Mouse (Mus musculus) ovary, adult 18-20 months (tissue): ENCODE results near the gene 1600014C23Rik.

ENCODE experiments used
- DNase-seq: peaks from one replicate; pipeline ENCODE4 v3.0.0; 2022; ENCODE audit warnings: low spot score, mixed read lengths

The 1600014C23Rik gene

DNA sequence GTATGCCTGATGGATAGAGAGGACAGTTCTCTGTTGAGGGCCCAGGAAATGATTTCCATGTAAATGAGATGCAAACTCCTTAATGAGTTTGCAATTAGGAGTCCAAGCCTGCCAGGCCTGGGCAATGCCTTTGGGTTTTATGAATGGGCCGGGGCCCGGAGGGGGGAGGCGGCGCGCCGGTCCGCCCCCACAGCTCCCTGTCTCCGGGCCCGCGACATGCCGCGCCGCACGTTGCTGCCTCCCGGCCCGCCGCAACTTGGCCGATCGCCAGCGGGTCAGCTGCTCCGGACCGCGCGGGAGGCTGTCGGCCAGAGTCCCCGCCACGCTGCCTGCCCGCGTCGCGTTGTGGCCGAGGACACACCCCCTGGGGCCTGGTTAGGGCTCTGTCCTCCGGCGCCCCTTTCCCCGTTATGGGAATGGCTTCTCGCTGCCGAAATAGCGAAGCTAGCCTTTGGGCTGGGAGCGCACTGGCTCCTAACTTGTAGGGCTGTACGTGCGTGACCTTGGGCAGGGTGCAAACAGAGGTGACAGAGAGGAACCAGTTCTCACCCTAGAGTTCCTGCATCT is at the start of gene 1600014C23Rik:
1600014C23Rik (minus strand) TSS at position 110 of the 567 bp plus-strand sequence.
- DNase-seq: peak; percentile 37

DNA sequence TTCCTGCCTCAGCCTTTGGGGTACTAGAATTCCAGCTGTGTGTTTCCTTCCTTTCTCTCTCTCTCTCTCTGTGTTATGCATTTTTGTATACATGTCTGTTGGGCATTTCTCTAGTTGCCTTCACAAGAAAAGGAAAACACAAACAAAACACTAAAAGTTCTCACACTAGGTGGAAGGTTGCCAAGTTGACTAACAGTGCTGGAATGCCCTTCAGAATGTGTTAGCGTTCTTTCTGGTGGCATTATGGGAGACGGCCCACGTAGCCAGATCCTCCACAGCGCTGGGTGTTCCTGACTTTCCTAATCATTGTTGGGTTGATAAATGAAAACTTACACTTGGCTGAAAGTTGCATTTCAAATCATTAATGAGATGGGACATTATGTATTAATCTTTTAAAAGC is 44.8 kb upstream of the 1600014C23Rik start:
- no peak for DNase-seq

DNA sequence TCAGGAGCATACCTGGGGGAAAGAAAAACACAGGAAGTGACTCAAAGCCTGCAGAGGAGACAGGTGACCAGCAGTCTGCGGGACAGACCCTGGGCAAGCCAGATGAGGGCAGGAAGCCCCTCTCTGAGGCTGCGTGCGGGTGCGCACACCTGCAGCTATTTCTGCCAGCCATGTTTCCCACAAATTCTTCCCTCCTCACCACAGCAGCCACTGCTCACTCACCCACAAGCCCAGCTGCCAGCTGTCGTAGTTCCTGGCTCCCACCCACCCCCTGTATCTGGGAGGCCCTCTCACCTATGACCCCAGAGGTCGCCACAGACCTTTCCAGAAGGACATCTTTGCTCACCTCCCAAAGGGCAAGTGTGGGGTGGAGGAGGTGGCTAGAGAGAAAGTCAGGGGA is 43.8 kb upstream of the 1600014C23Rik start:
- DNase-seq: no peak

DNA sequence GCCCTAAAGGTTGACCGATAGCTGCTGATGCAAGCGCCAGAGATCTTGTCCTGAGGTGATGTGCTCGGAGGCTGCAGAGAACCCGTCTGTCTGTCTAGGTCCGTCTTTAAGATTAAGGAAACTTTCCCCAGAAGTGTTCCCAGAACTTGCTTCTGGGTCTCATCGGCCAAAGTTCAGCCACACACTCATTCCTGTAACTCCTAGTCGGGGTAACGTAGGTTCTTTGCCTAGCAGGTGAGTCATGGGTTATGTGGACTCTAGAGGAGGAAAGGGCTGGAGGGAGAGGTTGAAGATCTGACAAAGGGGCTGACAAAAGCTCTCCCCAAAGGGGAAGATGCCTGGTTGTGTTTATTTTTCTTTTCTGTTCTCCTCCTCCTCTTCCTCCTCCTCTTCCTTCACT is 42.5 kb upstream of the 1600014C23Rik start:
- DNase-seq: no peak

DNA sequence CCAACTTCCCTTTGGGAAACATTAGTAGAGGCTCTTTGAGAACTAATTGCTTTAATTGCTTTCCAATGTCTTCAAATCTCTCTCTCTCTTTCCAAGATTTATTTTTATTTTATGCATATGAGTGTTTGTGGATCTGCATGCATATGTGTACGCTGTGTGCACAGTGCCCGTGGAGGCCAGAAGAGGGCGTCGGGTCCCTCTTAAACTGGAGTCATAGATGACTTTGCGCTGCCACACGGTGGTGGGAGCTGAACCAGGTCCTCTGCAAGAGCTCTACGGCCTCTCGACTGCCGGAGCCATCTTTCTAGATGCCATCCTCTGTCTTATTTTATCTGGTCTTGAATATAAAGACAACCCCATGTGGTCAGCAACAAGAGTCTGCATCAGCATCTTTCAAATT is 41.8 kb upstream of the 1600014C23Rik start:
- DNase-seq: no peak

DNA sequence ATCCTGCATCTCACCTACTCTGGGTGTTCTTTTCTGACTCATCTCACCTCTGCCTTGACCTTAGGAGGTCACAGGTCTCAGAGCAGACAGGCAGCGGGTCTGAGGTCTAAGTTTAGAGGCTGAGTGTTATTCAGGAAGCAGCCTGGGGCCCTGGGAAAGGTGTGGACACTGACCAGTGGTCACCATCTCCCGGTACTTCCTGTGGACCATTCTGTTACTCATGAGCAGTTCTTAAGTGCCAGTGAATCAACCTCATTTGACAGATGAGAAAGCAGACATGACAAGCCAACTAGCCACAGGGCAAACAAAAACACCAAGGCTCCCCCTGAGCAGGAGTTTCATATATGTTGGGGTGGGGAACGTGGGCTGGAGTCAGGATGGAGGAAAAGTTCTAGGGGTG is 38.9 kb upstream of the 1600014C23Rik start:
- no peak for DNase-seq

DNA sequence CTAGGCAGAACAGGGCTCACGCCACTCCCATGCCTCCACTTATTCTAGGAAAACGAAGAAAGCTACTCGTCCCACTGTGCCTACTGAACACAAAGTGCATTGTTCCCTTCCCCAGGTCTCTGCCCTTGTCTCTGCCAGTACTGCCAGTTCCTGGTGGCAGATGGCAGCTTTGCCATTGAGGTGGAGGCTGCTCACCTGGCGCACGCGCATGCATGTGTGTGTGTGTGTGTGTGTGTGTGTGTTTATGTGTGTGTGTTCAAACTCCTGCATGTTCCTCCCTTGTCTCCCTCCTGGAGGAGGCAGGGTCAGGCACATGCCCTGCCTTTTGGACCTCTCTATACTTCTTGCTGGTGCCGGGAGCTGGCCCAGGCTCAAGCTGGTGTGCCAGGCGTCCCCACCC is 38.5 kb upstream of the 1600014C23Rik start:
- no peak for DNase-seq

DNA sequence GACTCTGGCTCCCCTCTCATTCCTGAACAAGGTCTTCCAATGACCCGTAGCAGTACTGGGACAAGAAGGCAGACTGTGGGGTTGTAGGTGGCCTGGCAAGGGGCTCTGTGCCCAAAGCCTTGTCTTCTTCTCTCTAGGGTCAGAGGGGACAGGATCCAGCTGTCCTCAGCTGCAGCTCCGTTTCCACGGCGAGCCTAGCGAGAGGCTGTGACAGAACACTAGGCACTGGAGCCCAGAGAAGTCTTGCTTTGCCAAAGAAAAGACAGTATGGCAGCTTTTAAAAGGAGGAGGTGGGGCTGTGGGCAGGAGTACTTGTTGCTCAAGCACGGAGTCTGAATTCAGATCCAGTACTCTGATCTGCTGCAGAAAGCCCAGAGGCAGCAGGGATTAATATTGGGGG is 36.8 kb upstream of the 1600014C23Rik start:
- no peak for DNase-seq

DNA sequence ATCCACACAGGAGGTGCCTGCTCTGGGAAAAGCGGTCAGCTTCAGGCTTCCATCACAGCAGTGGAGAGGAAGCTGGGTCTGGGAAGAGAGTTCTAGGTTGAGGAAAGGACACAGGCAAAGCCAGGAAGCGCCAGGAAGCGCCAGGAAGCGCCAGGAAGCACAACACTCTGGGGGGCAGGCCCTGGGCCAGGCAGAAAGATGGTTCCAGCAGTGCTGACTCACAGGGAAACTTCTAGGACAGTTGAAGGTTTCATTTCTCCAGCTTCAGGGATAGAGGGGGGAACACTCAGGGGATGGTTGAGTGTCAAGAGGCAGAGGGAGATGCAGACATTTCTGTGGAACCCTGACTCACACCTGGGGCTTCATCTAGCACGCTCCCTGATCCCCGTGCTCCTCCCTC is 36.2 kb upstream of the 1600014C23Rik start:
- no peak for DNase-seq

DNA sequence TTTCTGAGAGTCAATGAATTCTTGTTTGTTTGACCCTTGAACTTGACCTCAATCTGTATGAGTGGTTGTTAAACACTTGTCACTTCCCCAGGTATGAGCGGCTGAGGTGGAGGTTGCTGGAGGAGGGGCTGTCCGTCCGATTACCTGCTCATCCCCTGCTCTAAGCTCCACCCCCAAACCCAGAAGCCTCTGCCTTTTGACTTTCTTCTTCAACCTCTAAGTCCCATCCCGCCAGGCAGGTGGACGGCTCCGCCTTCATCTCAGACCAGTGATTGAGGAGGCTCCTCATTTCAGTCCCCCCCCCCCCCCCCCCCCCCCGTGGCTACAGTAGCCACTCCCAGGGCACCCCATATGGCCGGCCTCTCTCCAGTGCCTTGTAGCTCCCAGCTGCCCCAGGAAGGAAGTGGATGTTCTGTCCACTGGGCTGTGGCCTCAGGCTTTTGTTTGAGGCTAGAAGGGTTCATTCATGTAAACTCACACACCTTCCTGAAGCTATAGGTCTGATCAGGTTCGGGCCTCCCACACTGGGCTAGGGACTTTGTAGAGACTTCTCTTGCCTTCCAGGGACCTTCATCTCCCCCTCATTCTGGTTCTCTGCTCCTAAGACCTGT is 34.0 kb upstream of the 1600014C23Rik start:
- no peak for DNase-seq

DNA sequence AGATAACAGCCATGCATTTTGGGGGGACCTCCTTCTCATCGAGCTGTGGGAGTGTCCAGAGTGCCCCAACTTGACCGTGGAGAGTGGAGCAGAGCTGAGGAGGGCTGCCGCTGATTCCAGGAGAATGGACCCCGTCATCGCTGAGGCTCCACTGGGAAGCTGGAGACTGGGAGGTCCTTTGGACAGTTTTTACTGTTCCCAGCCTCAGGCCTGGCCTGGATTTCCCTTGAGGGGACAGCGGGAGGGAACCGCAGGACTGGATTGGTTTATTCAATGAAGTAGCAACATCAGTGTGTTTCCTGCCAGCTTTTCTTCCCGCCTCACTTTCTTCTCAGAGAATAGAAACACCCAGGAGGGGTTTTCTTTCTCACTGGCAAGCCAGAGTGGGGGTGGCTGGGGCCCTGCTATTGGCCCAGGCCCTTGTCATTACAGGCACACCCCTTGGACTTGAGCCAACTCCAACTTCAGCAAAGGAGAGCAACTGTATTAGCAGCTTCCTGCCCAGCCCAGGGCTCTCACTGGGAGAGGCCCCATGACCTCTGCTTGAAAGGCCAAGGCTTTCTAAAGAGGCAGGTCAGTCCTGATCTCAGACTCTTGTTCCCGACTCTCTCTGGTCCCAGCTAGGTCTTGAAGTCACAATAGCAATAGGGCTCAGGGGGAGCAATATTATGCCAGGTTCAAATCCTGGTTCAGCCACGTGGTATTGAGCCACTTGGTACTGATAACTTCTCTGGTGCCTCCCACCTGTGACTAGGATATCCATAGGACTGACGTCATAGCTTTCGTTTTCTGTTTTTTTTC is 33.3 kb upstream of the 1600014C23Rik start:
- peak; percentile 72 for DNase-seq

DNA sequence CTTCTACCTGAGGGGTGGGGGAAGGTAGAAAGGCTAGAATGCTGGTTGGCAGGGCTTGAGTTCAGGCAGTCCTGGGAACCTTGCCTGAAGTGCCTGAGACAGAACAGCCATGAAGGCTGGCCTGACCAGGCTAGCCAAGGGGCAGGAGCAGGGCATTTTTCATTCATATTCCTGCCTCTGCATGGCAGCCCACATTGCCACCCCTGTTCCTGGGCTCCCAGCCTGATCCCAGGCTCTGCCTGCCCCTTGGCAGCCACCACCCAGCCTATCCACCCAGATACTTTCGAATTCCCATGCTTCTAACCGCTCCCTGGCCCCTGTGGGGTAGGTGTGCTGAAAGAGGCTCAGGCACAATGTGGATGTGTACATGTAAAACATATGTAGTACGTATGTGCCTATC is 32.3 kb upstream of the 1600014C23Rik start:
- no peak for DNase-seq

DNA sequence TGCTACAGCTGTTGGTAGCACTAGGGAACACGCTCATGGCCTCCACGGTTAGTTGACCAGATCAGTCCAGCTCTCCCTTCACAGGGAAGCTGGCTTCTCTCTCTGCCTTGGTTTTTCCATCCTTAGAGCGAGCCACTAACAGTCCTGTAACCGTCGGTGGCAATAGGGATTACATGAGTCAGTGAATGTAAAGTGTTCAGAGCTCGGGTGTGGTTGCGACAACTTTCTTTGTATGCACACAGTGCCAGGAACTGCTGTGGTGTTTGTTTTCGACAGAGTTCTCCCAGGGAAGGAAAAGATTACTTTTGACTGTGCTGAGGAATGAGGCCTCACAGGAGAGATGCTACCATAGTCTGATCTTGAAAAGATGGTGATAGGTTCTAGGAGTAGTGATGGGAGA is 29.5 kb upstream of the 1600014C23Rik start:
- no peak for DNase-seq

DNA sequence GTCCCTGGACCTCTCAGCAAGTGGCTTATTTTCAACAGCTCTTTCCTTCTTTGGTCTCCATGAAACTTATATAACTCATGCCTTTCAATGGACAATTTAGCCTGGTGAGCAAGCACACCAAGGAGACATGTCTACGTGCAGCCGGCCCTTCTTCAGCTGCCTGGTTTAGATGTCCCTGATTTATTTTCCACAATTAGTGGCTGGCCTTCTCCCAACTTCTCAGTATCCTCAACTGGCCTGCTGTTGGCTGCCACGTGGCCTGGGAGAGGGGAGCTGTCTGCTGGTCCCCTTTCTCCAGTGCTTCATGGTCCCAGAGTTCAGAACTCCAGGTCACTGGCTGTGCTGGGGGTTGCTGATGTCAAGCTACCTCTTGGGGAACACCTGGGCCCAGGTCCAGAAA is 28.3 kb upstream of the 1600014C23Rik start:
- DNase-seq: no peak

DNA sequence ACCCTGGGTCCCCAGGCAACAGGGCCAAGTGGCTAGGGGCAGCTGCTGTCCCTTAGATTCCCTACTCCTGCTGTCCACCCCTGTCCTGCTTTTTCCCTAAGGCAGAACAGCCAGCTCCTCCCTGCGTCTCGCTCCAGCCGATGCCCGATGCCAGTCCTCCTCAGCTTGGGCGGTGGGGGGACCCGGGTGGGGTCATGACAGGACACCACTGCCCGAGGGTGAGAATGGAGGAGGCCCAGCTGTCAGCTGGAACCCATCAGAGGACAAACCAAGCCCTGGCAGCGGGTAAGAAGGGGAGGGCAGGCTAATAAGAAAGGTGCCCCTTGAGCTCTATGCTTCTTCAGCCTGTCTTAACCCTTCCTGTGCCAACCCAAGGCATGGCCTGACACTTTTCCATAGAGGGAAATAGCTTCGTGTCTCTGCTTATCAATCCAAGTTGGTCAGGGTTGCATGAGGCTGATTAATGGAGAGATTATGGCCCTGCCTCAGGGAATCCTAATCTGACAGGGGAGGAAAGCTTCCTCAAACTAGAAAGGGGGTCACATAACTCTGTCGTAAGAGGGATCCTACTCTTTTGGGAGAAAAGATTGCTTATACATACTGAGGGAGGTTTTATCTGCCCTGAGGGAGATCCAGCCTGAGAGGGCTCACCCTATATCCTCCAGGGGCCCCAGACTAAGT is 27.5 kb upstream of the 1600014C23Rik start:
- no peak for DNase-seq

DNA sequence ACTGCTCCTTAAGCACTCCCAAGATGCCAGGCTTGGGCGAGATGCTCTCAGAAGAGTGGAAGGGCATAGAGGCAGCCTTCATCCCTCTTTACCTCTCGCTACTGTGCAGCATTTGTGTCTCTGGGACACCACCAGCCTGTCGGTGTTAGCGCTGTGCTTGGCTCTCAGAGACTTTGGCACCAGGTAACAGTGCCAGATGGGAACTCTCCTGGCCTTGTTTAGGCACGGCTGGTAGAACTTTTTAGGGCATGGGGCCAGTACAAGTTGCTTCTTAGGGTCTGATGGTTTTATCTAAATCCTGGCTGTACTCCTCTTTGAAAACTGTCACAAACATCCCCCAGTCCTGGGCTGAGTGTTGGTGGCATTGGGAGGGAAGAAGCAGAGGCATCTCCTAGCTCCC is 26.1 kb upstream of the 1600014C23Rik start:
- no peak for DNase-seq

DNA sequence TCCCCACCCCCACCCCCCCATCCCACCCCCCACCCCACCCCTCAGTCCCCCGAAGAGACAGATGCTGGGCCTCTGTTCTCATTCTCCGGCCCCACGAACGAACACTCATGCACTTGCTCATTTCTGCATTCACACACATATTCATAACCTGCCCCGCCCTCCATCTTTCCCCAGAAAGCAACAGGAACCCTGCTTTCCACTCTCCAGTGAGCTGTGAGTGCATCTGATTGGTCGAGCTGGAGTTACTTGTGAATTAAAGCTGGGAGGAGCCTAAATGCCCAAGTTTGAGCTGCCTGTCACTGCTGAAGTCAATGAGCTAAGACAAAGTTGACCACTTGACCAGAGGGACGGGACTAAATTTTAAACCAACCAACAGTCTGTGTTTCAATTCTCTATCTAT is 25.2 kb upstream of the 1600014C23Rik start:
- DNase-seq: no peak

DNA sequence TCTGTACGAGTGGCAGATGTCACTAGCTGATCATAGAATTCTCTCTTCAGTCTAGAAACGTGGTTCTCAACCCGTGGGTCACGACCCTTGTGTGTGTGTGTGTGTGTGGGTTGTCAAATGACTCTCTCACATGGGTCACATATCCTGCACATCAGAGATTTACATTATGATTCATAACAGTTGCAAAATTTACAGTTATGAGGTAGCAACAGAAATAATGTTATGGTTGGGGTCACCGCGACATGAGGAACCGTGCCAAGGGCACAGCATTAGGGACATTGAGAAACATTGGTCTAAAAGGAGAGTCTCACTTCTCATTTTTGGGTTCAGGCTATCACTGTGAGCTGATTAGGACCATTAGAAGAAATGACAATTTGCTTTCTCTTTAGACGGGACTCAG is 24.3 kb upstream of the 1600014C23Rik start:
- no peak for DNase-seq

DNA sequence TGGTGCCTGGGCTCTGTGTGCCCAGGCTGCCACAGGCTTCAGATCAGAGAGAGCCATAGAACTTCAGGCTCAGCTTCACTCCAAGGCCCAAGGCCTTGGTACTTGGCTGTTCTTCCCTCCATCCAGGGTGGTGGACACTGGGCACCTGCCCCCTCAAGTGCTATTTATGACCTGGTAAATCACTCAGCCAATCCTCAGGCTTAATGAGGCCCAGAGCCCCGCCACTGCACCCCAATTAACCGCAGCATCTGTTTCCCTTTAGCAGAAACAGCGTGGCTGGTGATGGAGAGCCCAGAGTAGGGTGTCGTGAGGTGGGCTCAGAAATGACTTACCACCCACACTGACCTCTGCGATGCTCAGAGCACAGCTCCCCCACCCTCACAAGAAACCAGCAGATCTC is 23.2 kb upstream of the 1600014C23Rik start:
- no peak for DNase-seq

DNA sequence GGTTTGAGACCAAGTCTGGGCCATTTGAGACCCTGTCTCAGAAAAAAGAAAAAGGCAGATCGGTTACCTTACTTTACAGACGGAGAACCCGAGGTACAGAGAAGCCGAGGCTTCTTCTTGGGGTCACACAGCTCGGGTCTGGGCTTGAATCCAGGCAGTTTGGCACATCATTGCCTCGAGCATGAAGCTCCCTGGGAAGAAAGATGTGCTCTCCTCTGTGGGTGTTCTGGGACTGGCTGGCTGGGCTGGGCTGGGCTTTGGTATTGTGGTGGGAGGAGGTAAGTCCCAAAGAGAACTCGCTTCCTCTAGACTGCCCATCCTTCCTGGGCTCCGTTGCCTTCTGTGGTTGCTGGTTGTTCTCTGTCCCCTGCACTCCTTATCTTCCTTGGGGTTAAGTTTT is 22.7 kb upstream of the 1600014C23Rik start:
- no peak for DNase-seq

DNA sequence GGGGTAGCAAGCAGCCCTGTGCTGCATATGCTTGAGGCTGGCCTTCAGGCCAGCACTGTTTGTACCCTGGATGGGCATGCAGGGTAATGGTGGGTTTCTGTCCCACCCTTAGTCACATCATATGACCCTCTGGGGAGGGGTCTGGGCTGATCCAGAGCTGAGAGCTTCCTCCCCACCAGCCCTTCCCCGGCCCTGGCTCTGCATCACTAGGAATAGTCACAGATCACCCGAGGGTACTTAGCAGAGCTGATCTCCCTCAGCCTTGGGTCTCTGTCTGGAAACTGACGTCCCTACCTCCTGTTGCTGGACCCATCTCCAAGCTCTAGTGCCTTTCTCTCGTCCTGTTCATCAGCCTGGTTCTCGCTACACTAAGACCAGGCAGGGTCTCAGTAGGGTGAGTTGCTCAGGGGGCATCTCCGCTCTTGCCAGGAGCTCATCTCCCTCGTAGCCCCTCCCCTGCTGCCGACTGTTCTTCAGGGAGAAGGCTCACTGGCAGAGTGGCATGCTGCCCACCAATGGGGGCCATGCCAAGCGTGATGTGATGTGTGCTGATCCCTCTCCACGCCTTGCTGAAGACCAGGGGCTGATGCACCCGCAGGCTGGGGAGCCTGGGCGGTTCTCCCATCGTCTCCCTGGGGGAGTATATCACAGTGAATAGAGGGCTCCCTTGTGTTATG is 20.7 kb upstream of the 1600014C23Rik start:
- no peak for DNase-seq

DNA sequence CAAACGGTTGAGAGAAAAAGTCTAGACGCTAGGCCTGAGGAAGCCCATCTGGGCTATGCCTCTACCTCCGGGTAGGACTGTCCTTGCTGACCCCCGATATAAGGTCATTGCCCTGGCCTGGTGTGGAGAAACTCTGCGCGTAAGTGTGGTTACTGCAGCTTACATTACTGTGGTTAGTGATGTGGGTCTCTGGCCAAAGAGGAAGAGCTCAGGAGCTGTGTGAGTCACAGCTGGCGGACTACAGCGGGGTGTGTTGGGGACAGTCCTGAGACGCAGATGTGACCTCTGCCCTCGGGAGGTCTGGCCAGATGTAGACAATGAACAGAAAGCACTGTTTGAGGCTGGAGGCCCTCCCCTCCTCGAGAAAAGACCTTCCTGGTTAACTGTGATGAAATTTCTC is 19.0 kb upstream of the 1600014C23Rik start:
- DNase-seq: no peak
